Mouse (Mus musculus): ENCODE data around the gene Rpp30. TPM values are rescaled to one million over a fixed set of nuclear protein-coding genes. Genes with fewer than 3 reads are reported as not detected.

The Rpp30 gene
- 17.9 and 23.5 TPM in 2 replicates for polyA plus RNA-seq (2012; rRNA removed)

DNA sequence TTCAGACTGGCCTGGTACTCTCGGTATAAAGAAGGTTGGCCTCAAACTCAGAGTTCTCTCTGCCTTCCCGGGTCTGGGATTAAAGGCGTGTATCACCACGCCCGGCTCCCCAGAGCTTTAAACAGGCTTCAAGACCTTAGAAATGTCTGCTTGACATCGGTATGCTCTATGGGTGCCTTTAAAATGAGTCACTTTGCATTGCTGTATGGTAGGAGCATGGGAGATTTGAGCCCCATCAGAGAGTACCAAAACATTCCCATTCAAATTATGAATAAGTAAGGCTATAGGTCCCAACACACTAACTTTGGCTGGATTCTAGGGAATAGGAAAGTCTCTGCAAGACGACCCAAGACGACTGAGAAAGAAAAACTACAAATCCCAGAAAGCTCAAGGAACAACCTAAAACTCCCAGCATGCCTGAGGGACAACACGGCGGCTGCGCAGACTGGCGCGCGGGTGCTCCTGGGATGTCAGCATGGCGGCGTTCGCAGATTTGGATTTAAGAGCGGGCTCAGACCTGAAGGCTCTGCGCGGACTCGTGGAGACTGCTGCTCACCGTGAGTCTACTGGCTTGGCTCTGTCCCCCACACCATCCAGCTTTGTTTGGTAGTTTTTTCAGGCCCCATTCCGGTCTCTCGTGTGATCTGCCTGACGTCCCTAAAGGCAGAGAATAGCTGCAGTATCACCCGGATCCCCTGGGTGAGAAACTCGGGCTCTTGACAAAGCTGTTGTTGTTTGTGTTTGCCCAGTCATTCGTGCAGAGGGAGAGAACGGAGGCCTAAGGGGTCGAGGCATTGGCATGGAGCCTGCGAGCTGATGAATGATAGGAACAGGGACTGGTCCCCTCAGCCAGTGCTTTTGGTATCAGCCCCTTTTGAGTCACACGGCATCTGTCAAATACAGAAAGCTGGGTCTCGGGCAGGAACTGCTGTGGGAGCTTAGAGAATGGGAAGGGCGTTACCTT is at the start of gene Rpp30:
Gene Rpp30 (plus strand): TSS at position 455 of the 964 bp plus-strand sequence.
- Histone ChIP-seq H3K27me3 (ENCODE audit: control insufficient read depth, insufficient read depth, low read length) (no peaks in the 10 kb centered on the region), H3K4me3 (ENCODE audit: control insufficient read depth, low read depth, low read length) (peak within 1 kb of the TSS; percentile 98), H3K36me3 (ENCODE audit: control insufficient read depth, insufficient read depth, low read length) (no peaks in the 10 kb centered on the region; the same call in 1 of the 2 replicates), H3K4me1 (ENCODE audit: control insufficient read depth, insufficient read depth, low read length) (peaks cover 2% of the 10 kb centered on the region; the same call in 1 of the 2 replicates), H3K27ac (ENCODE audit: control insufficient read depth, insufficient read depth, low read depth, low read length) (peak within 1 kb of the TSS; percentile 9; the same call in 1 of the 2 replicates)
- TF ChIP-seq CTCF (IDR thresholded peaks at IDR 0.05; ENCODE audit: control insufficient read depth, insufficient read depth, insufficient replicate concordance, low read depth, low read length) (no peak), POLR2A (IDR thresholded peaks at IDR 0.05; ENCODE audit: control insufficient read depth, low read depth, low read length) (peak; percentile 83)

DNA sequence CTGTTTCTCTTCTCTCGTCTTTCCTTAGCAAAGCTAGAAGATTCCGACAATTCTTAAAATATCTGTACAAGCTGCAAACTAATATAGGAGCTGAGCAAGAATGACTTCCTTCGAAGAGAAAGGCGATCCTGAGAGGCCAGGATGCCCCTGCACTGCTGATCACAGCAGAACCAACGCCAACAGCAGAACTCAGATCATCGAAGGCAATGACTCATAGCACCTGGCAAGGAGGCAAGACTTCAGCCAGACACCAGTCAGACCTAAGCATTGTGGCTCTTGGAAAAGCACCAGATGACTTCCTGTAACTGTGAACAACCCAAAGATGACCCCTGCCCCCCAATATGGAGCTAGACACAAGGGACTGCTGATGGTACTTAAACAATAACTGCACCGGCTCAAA is 37.5 kb upstream of the Rpp30 start:
- Histone ChIP-seq H3K27ac (ENCODE audit: control insufficient read depth, insufficient read depth, low read depth, low read length) (no peak overlapping the region), H3K4me3 (ENCODE audit: control insufficient read depth, low read depth, low read length) (no peak overlapping the region), H3K27me3 (ENCODE audit: control insufficient read depth, insufficient read depth, low read length) (no peaks in the 10 kb centered on the region), H3K4me1 (ENCODE audit: control insufficient read depth, insufficient read depth, low read length) (no peaks in the 10 kb centered on the region), H3K36me3 (ENCODE audit: control insufficient read depth, insufficient read depth, low read length) (no peaks in the 10 kb centered on the region)
- no peak for TF ChIP-seq CTCF (IDR thresholded peaks at IDR 0.05; ENCODE audit: control insufficient read depth, insufficient read depth, insufficient replicate concordance, low read depth, low read length)
- no peak for TF ChIP-seq POLR2A (IDR thresholded peaks at IDR 0.05; ENCODE audit: control insufficient read depth, low read depth, low read length)

DNA sequence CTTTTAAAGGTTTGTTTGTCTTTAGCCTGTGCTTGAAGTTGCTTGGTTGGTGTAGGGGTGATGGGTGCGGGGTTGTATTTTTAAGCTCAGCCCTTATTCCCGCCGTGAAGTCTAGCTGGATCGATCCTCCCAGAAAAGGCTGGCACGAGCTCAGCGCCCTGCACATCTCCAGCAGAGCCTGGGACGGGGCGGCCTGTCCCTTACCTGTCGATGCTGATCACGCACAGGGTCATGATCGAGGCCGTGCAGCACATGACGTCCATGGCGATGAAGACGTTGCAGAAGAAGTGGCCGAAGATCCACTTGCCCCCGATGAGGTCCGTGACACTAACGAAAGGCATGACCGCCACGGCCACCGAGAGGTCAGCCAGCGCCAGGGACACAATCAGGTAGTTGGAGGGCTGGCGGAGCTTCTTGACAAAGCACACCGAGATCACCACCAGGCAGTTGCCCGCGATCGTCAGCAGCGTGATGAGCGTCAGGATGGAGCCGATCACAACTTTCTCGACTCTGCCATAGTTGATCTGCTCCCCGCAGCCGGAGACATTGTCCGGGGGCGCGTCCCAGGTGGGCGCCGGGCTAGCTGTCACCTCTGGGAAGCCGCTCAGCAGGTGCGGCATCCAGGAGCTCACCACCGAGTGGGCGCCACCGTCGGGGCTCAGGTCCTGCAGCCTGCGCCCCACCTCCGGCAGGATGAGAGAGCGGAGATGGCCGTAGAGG is 26.9 kb upstream of the Rpp30 start:
- TF ChIP-seq CTCF (IDR thresholded peaks at IDR 0.05; ENCODE audit: control insufficient read depth, insufficient read depth, insufficient replicate concordance, low read depth, low read length), result no peak
- TF ChIP-seq POLR2A (IDR thresholded peaks at IDR 0.05; ENCODE audit: control insufficient read depth, low read depth, low read length), result no peak
- peaks cover 8% of the 10 kb centered on the region; the same call in 1 of the 2 replicates for H3K4me1 ChIP-seq (ENCODE audit: control insufficient read depth, insufficient read depth, low read length)
- H3K27ac ChIP-seq (ENCODE audit: control insufficient read depth, insufficient read depth, low read depth, low read length), result no peak overlapping the region
- peak overlapping the region; percentile 66 for H3K4me3 ChIP-seq (ENCODE audit: control insufficient read depth, low read depth, low read length)
- H3K36me3 ChIP-seq (ENCODE audit: control insufficient read depth, insufficient read depth, low read length), result no peaks in the 10 kb centered on the region
- no peaks in the 10 kb centered on the region; the same call in 1 of the 2 replicates for H3K27me3 ChIP-seq (ENCODE audit: control insufficient read depth, insufficient read depth, low read length)

DNA sequence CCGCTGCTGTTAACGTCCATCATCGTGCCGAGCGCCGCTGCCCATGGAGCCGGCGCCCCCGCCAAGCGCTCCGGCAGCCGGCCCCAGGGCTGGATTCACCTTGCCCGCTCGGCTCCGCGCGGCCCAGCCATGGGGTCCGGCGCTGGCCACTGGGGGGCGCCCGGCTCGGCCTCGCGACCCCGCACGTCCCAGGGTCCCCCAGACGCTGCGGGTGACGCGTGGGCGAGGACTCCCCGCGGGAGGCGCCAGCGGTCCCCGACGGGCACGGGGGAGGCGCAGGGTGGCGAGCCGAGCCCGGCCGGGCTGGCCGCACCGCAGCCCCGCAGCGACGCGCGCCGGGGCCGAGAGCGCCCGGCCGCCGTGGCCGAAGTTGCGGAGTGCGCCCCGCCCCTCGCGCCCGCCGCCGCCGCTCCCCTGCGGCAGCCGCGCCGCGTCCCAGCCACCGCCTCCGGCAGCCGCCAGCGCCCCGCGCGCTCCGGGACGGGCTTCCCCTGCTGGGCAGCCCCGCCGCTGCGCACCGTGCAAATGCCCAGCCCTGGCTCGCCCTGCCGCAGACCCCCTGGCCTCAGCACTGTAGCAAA is 26.2 kb upstream of the Rpp30 start, which contains the start of gene Htr7:
Gene Htr7 (minus strand): TSS at position 277 of the 581 bp plus-strand sequence.
- H3K27ac ChIP-seq (ENCODE audit: control insufficient read depth, insufficient read depth, low read depth, low read length), result no peak within 1 kb of the TSS
- H3K4me1 ChIP-seq (ENCODE audit: control insufficient read depth, insufficient read depth, low read length), result peaks cover 8% of the 10 kb centered on the region; the same call in 1 of the 2 replicates
- TF ChIP-seq CTCF (IDR thresholded peaks at IDR 0.05; ENCODE audit: control insufficient read depth, insufficient read depth, insufficient replicate concordance, low read depth, low read length) (no peak), POLR2A (IDR thresholded peaks at IDR 0.05; ENCODE audit: control insufficient read depth, low read depth, low read length) (no peak)
- H3K4me3 ChIP-seq (ENCODE audit: control insufficient read depth, low read depth, low read length), result peak within 1 kb of the TSS; percentile 66
- H3K27me3 ChIP-seq (ENCODE audit: control insufficient read depth, insufficient read depth, low read length), result no peaks in the 10 kb centered on the region; the same call in 1 of the 2 replicates
- no peaks in the 10 kb centered on the region for H3K36me3 ChIP-seq (ENCODE audit: control insufficient read depth, insufficient read depth, low read length)

DNA sequence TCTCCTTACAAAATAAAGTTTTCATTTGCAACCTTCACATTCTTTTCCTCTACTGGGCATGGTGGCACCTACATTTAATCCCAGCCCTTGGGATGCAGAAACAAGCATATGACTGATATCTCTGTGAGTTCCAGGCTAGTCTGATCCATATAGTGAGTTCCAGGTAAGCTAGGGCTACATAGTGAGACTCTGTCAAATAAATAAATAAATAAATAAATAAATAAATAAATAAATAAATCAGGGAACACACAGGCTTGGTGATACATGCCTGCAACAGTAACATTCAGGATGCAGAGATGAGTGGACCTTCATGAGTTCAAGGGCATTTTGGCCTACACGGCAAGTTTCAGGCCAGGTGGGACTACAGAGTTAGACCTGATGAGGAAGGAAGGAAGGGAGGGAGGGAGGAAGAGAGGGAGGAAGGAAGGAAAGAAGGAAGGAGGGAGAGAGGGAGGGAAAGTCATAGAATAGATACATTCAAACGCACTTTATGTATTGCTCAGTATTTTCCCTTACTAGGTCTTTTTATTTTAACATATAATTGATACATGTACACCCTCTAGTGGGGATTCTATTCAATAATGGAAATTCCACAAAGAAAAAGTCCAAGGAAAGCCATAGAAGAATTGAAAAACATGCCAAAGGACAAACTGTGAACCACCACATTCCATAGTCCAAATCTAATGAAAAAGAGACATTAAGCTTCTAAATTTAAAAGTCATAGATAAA is 20.6 kb upstream of the Rpp30 start:
- no peak for TF ChIP-seq POLR2A (IDR thresholded peaks at IDR 0.05; ENCODE audit: control insufficient read depth, low read depth, low read length)
- no peak for TF ChIP-seq CTCF (IDR thresholded peaks at IDR 0.05; ENCODE audit: control insufficient read depth, insufficient read depth, insufficient replicate concordance, low read depth, low read length)

DNA sequence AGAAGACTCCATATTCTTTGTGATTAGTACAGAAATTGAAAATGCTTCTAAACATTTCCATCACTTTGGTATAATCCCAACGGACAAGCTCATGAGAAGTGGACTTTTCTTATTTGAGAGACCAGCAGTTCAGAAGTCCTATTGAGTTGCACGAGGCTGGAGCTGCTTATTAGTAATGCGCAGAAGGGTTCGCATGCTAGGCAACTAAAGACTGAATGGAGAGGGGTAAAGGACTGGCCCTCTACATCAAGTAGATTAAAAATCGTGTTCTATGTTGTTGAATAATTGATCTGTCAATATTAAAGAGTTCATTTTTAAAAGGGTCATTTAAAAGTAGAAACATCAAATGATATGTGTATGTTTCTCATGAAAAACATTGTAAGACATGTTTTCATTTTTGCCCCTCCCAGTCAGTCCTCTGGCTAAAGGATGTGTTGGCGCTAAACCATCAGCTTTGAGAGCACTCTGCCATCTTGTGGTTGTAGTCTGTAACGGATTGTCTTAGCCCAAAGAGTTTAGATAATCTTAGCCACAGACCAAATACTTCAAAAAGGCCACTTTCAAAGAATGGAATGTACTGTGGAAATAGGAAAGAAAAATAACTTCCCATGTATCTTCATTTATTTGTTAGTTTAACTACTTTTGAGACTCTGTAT is 782 bp upstream of the Rpp30 start:
- TF ChIP-seq CTCF (IDR thresholded peaks at IDR 0.05; ENCODE audit: control insufficient read depth, insufficient read depth, insufficient replicate concordance, low read depth, low read length) (no peak; the same call in 1 of the 2 replicates), POLR2A (IDR thresholded peaks at IDR 0.05; ENCODE audit: control insufficient read depth, low read depth, low read length) (no peak)
- Histone ChIP-seq H3K27me3 (ENCODE audit: control insufficient read depth, insufficient read depth, low read length) (no peaks in the 10 kb centered on the region), H3K4me3 (ENCODE audit: control insufficient read depth, low read depth, low read length) (no peak overlapping the region), H3K4me1 (ENCODE audit: control insufficient read depth, insufficient read depth, low read length) (peaks cover 2% of the 10 kb centered on the region; the same call in 1 of the 2 replicates), H3K36me3 (ENCODE audit: control insufficient read depth, insufficient read depth, low read length) (no peaks in the 10 kb centered on the region), H3K27ac (ENCODE audit: control insufficient read depth, insufficient read depth, low read depth, low read length) (no peak overlapping the region)

More for the DNA sequence above, 20.6 kb upstream of the Rpp30 start:
- H3K27me3 ChIP-seq (ENCODE audit: control insufficient read depth, insufficient read depth, low read length), result no peaks in the 10 kb centered on the region
- H3K4me3 ChIP-seq (ENCODE audit: control insufficient read depth, low read depth, low read length), result no peak overlapping the region
- H3K36me3 ChIP-seq (ENCODE audit: control insufficient read depth, insufficient read depth, low read length), result no peaks in the 10 kb centered on the region
- H3K27ac ChIP-seq (ENCODE audit: control insufficient read depth, insufficient read depth, low read depth, low read length), result no peak overlapping the region
- H3K4me1 ChIP-seq (ENCODE audit: control insufficient read depth, insufficient read depth, low read length), result no peaks in the 10 kb centered on the region

Data from testis, adult 2 months (tissue).